Mouse (Mus musculus) liver, postnatal 0 days (tissue): ENCODE data around the gene Pcx. TPM values are rescaled to one million over a fixed set of nuclear protein-coding genes. Genes with fewer than 3 reads are reported as not detected.

ENCODE experiments used
- ATAC-seq: fragments of 200-750 bp; cut with Nextera tagmentation; 2 replicates; pipeline ENCODE4 v1.8.0; 2017; ENCODE audit warnings: mild to moderate bottlenecking, moderate library complexity
- DNase-seq: peaks from one replicate; pipeline ENCODE4 v3.0.0-alpha.2; 2016
- H3K27ac ChIP-seq: fragments of 300-500 bp; sonication (generic); 2 replicates; pipeline ENCODE4 v1.5.1; 2014; ENCODE audit warnings: antibody characterized with exemption, moderate library complexity, mild to moderate bottlenecking, low read depth
- H3K27me3 ChIP-seq: fragments of 300-500 bp; sonication (generic); 2 replicates; pipeline ENCODE4 v1.6.1; 2014; ENCODE audit warnings: low read length, control low read depth, mixed read lengths; ENCODE audit not compliant: insufficient read depth
- H3K36me3 ChIP-seq: fragments of 300-500 bp; sonication (generic); replicated peaks from 2 replicates; pipeline ENCODE4 v1.6.1; 2014; ENCODE audit warnings: mild to moderate bottlenecking, control low read depth, low read length, moderate library complexity, mixed read lengths; ENCODE audit not compliant: insufficient read depth
- H3K4me1 ChIP-seq: fragments of 300-500 bp; sonication (generic); 2 replicates; pipeline ENCODE4 v1.6.1; 2014; ENCODE audit warnings: antibody characterized with exemption, mild to moderate bottlenecking, control low read depth; ENCODE audit not compliant: insufficient read depth
- H3K4me2 ChIP-seq: fragments of 300-500 bp; sonication (generic); 2 replicates; pipeline ENCODE4 v1.6.1; 2014; ENCODE audit warnings: low read depth, mild to moderate bottlenecking, low read length, moderate library complexity, mixed read lengths
- H3K4me3 ChIP-seq: fragments of 300-500 bp; sonication (generic); 2 replicates; pipeline ENCODE4 v1.5.1; 2014; ENCODE audit warnings: low read depth, low read length
- H3K9ac ChIP-seq: fragments of 300-500 bp; sonication (generic); replicated peaks from 2 replicates; pipeline ENCODE4 v1.6.1; 2014; ENCODE audit warnings: mild to moderate bottlenecking, moderate library complexity
- H3K9me3 ChIP-seq: fragments of 300-500 bp; sonication (generic); 2 replicates; pipeline ENCODE4 v1.6.1; 2016; ENCODE audit warnings: mild to moderate bottlenecking, control low read depth, low read length, mixed read lengths
- CTCF ChIP-seq: sonication (generic); IDR thresholded peaks from 2 replicates; pipeline ENCODE4 v1.5.1; 2016; ENCODE audit warnings: antibody characterized with exemption, low read depth
- EP300 ChIP-seq: IDR thresholded peaks from 2 replicates; pipeline ENCODE4 v1.6.1; 2016; ENCODE audit warnings: antibody characterized with exemption, low read depth, mild to moderate bottlenecking
- WGBS: fragments of 180-500 bp; shearing (Covaris S2); extraction: QIAGEN DNeasy Blood & Tissue Kit; methylation state at CpG from one replicate; pipeline ENCODE4 v1.1.7; 2014; ENCODE audit not compliant: insufficient replicate concordance; 5-methylcytosine and 5-hydroxymethylcytosine counted together
- polyA plus RNA-seq: library from polyadenylated mRNA; unstranded; fragments of >200 nt; fragmentation: Nextera tagmentation; extraction: Ambion mirVana; gene quantifications from 2 replicates; pipeline ENCODE4 v1.2.1, GENCODE M21; 2015

Gene Pcx
- polyA plus RNA-seq, 1 experiment from 2014 or later, result 283 TPM

DNA sequence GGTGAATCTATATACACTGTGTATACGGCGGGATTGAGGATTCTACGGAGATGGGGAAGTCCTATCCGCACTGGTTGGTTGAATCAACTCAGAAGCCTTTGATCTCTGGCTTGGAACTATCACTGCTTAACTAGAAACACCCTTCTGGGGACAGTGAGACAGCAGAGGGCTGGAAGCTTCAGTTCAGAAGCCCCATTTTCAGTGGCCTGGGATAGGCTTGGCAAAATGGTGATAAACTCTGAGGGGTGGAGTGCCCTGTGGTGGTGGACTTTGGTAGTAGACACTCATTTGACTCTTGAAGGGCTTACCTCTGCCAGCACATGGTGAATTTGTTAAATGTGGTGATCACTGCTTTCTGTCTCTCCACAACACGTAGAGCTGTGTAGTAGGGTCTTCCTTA lies 55.4 kb downstream of the Pcx start:
- TF ChIP-seq CTCF (peak; percentile 26; the same call in 1 of the 2 replicates), EP300 (no peak)
- no peak for DNase-seq
- Histone ChIP-seq H3K4me1 (peaks cover 62% of the 10 kb centered on the region), H3K27me3 (no peaks in the 10 kb centered on the region), H3K27ac (peak overlapping the region; percentile 98; the same call in 1 of the 2 replicates), H3K4me3 (no peak overlapping the region), H3K4me2 (no peak overlapping the region), H3K9ac (no peak overlapping the region), H3K36me3 (no peaks in the 10 kb centered on the region), H3K9me3 (no peaks in the 10 kb centered on the region)
- WGBS, result 92% methylated on average over 5 of the region's 5 CpGs
- no peak for ATAC-seq

DNA sequence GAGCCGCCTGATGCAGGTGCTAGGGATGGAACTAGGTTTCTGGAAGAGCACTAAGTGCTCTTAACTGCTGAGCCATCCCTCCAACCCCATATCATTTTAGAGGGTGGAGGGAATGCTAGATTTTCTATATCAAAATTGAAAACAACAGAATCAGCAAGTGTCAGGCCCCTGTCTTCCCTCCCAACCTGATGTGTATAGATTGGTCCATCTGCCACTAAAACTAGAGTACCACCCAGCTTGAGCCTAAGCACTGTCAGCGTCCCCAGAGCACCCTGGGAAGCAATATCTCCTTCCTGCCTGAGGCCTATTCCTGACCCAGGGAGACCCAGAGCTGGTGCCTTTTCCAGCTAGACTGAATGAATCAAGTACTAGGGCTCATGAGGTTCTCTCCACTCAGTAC lies 56.6 kb downstream of the Pcx start:
- 70% methylated on average over 2 of the region's 2 CpGs for WGBS
- Histone ChIP-seq H3K9me3 (no peaks in the 10 kb centered on the region), H3K4me3 (no peak overlapping the region), H3K27me3 (no peaks in the 10 kb centered on the region), H3K9ac (0 out of 2 replicates have a peak overlapping the region, but pooled peaks have one; percentile 22), H3K4me2 (no peak overlapping the region), H3K36me3 (no peaks in the 10 kb centered on the region), H3K4me1 (peaks cover 62% of the 10 kb centered on the region), H3K27ac (peak overlapping the region; percentile 98)
- TF ChIP-seq CTCF (no peak), EP300 (peak; percentile 15; the same call in 1 of the 2 replicates)
- no peak for ATAC-seq
- no peak for DNase-seq

DNA sequence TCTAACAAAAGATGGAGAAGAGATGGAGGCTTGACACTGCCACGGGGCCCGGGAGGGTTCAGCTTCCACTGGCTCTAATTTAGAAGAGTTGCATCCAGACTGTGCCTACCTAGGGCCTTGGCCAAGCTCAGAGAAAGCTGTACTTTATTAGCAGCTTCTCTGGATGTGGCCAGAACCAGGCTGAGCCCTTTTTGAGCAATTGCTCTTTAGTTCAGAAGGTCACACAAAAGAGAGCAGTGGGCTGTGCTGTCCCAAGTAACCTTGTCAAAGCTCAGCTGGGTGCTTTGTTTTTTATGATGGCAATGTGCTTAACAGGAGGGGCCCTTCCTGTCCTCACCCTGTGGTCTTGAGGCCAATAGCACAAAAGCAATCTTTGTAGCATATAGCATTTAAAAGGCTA lies 57.4 kb downstream of the Pcx start:
- ATAC-seq, result no peak
- no peak for DNase-seq
- H3K9ac ChIP-seq, result 0 out of 2 replicates have a peak overlapping the region, but pooled peaks have one; percentile 22

DNA sequence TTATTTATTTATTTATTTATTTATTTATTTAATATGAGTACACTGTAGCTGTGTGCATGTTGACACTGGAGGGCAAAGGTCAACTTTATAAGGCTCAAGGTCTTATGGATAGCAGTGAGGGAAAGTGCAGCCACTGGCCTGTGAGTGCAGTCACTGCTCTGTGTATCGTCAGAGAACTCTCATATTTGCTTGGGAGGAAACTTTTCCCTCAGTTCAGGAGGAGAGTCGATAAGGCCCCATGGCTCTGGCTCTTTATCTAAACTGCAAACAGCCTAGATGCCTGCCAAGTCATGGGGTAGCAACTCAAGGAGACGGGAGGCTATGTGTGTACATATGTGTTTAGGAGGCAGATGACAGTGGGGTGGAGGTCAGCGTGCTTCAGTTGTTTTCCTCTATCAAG lies 58.6 kb downstream of the Pcx start:
- Histone ChIP-seq H3K9me3 (no peaks in the 10 kb centered on the region), H3K27me3 (no peaks in the 10 kb centered on the region), H3K4me3 (no peak overlapping the region), H3K9ac (peak overlapping the region; percentile 50; the same call in 1 of the 2 replicates), H3K27ac (peak overlapping the region; percentile 98), H3K4me2 (peak overlapping the region; percentile 57), H3K36me3 (no peaks in the 10 kb centered on the region), H3K4me1 (peaks cover 58% of the 10 kb centered on the region)
- peak; percentile 85 for ATAC-seq
- peak; percentile 60 for DNase-seq
- WGBS, result 25% methylated on average over 4 of the region's 4 CpGs
- peak; percentile 90 for TF ChIP-seq EP300
- TF ChIP-seq CTCF, result no peak

More for the DNA sequence above, 57.4 kb downstream of the Pcx start:
- H3K27me3 ChIP-seq, result no peaks in the 10 kb centered on the region
- H3K27ac ChIP-seq, result peak overlapping the region; percentile 98
- no peak overlapping the region for H3K4me3 ChIP-seq
- H3K36me3 ChIP-seq, result no peaks in the 10 kb centered on the region
- TF ChIP-seq EP300, result no peak
- TF ChIP-seq CTCF, result no peak
- peaks cover 64% of the 10 kb centered on the region for H3K4me1 ChIP-seq
- H3K9me3 ChIP-seq, result no peaks in the 10 kb centered on the region
- 37% methylated on average over 2 of the region's 2 CpGs for WGBS
- no peak overlapping the region for H3K4me2 ChIP-seq

DNA sequence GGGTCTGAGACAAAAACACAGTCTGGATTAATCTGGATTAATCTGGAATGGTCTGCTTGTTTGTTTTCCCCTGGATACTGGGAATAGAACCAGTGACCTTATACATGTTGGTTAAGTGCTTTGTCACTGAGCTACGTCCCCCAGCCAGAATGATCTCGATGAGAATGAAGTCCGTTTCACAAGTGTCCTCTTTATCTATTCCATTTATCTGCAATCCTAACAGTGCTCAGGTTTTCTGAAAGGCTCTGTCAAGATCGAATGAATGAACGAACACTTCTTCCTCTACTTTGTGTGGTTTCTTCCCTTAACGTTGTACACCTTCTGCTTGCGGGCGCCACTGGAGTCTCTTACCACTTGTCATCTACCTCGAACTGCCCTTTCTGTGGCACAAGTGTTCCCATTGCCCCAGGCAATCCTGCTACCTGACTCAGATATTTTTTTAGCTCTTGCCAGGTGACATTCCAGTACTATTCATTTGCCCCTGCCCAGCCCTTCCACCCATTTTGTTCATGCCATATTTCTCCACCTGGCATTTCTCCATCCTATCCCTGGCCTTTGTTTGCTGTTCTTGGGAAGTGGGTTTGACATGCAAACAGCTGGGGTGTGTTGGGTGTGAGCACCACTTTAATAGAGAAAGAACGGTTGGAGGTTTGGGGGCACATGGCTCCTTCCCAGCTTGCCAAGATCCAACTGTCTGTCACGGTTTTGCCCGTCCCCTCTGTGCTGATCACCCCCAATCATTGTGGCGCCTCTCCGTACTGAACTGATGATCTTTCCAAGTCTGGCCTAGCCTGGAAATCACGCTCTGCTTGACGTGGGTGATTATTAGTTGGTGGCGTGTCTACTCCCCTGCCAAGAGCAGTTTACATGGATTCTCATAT lies 59.3 kb downstream of the Pcx start:
- peak overlapping the region; percentile 98 for H3K27ac ChIP-seq
- no peaks in the 10 kb centered on the region for H3K27me3 ChIP-seq
- no peak for DNase-seq
- H3K9ac ChIP-seq, result peak overlapping the region; percentile 50; the same call in 1 of the 2 replicates
- ATAC-seq, result peak; percentile 12; the same call in 1 of the 2 replicates
- TF ChIP-seq CTCF (no peak), EP300 (no peak)
- peaks cover 53% of the 10 kb centered on the region for H3K4me1 ChIP-seq
- H3K4me2 ChIP-seq, result peak overlapping the region; percentile 57
- H3K4me3 ChIP-seq, result no peak overlapping the region
- H3K36me3 ChIP-seq, result no peaks in the 10 kb centered on the region
- 68% methylated on average over 17 of the region's 17 CpGs for WGBS
- H3K9me3 ChIP-seq, result no peaks in the 10 kb centered on the region

DNA sequence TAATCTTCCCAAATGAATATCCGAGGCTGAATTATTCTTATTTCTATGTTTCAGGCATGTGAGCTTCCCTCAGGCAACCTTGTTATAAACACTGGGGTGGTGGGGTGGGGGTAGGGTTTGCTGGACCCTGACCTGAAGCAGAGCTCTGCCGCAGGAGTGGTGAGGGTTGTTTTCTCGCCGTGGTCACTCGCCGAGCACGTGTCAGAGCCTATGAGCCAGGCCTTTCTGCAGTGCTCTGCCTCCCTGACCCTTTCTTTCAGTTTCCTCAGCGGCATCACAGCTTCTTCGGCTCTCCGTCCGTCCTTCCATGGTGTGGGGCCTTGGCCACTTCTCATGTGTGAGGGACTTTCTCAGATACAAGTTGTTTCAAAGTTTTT lies 60.0 kb downstream of the Pcx start:
- peak overlapping the region; percentile 98 for H3K27ac ChIP-seq
- TF ChIP-seq CTCF (no peak), EP300 (no peak)
- peaks cover 53% of the 10 kb centered on the region for H3K4me1 ChIP-seq
- DNase-seq (peak; percentile 63), ATAC-seq (peak; percentile 72)
- H3K4me2 ChIP-seq, result no peak overlapping the region
- WGBS, result 73% methylated on average over 11 of the region's 11 CpGs
- no peak overlapping the region for H3K9ac ChIP-seq
- no peak overlapping the region for H3K4me3 ChIP-seq
- no peaks in the 10 kb centered on the region for H3K27me3 ChIP-seq
- no peaks in the 10 kb centered on the region for H3K9me3 ChIP-seq
- no peaks in the 10 kb centered on the region for H3K36me3 ChIP-seq
